Mouse (Mus musculus) heart, adult 2 months (tissue): ENCODE data around the gene Dbp.

ENCODE experiments used
- CTCF ChIP-seq: fragments of 200-600 bp; IDR thresholded peaks from 2 replicates; pipeline ENCODE4 v1.8.1; 2022; ENCODE audit warnings: antibody characterized with exemption, mild to moderate bottlenecking, moderate library complexity
- POLR2A ChIP-seq: fragments of 200-500 bp; IDR thresholded peaks from 2 replicates; pipeline ENCODE4 v1.6.1; 2011; ENCODE audit warnings: mild to moderate bottlenecking, low read depth, low read length, control low read depth; ENCODE audit not compliant: insufficient read depth

GRCm38 (mm10) chr7:45667761-45668160, 37.1 kb upstream of the Dbp start:
- TF ChIP-seq CTCF (no peak), POLR2A (no peak)
